Mouse (Mus musculus) erythroblast, embryonic 14.5 days (primary cell): ENCODE data around the gene Gm17651. TPM values are rescaled to one million over a fixed set of nuclear protein-coding genes. Genes with fewer than 3 reads are reported as not detected.

ENCODE experiments used
- H3K27me3 ChIP-seq: 2 replicates; pipeline ENCODE4 v1.6.1; 2012; ENCODE audit warnings: inconsistent platforms; ENCODE audit not compliant: control insufficient read depth
- H3K36me3 ChIP-seq: 2 replicates; pipeline ENCODE4 v1.6.1; 2012; ENCODE audit warnings: mild to moderate bottlenecking, inconsistent platforms; ENCODE audit not compliant: control insufficient read depth
- H3K4me1 ChIP-seq: 2 replicates; pipeline ENCODE4 v1.6.1; 2012; ENCODE audit warnings: inconsistent platforms; ENCODE audit not compliant: control insufficient read depth
- H3K4me3 ChIP-seq: replicated peaks from 2 replicates; pipeline ENCODE3; 2012; ENCODE audit warnings: moderate library complexity, mild to moderate bottlenecking, inconsistent platforms
- H3K9me3 ChIP-seq: 2 replicates; pipeline ENCODE4 v1.6.1; 2012; ENCODE audit warnings: low read length, inconsistent platforms, mixed read lengths; ENCODE audit not compliant: control insufficient read depth
- GATA1 ChIP-seq: IDR thresholded peaks from 2 replicates; pipeline ENCODE4 v1.6.1; 2012; ENCODE audit warnings: low read length, inconsistent platforms, mixed read lengths
- TAL1 ChIP-seq: IDR thresholded peaks from 3 replicates; pipeline ENCODE4 v1.6.1; 2012; ENCODE audit warnings: low read length, inconsistent platforms, mixed read lengths
- polyA plus RNA-seq: library from polyadenylated mRNA; stranded (reverse); fragments of >175 nt; gene quantifications from 2 replicates; pipeline ENCODE4 v1.2.3, GENCODE M21; 2012

The Gm17651 gene
- polyA plus RNA-seq, 1 experiment, result not detected

DNA sequence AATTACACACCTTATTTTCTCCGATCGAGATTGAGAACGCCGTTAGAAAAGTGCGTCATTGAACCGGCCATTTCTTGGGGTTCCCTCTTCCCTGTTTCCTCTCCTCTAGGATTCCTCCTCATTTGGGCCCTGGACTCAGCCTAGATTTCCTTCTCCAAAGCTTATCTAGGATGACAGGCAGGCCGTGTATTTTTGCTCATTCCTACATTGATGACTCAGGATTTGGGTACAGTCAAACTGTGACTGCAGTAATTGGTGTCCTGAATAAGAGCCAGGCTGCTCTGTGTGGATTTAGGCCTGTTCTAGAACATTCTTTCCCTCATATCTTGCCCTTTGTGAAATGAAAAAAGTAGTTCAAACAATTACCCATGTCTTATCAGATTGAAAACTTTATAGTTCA, 14.7 kb downstream of the Gm17651 start:
- Histone ChIP-seq H3K4me1 (peaks cover 29% of the 10 kb centered on the region), H3K4me3 (no peak overlapping the region), H3K36me3 (peaks cover 16% of the 10 kb centered on the region), H3K27me3 (no peaks in the 10 kb centered on the region), H3K9me3 (no peaks in the 10 kb centered on the region; the same call in 1 of the 2 replicates)
- no peak for TF ChIP-seq GATA1
- no peak for TF ChIP-seq TAL1

DNA sequence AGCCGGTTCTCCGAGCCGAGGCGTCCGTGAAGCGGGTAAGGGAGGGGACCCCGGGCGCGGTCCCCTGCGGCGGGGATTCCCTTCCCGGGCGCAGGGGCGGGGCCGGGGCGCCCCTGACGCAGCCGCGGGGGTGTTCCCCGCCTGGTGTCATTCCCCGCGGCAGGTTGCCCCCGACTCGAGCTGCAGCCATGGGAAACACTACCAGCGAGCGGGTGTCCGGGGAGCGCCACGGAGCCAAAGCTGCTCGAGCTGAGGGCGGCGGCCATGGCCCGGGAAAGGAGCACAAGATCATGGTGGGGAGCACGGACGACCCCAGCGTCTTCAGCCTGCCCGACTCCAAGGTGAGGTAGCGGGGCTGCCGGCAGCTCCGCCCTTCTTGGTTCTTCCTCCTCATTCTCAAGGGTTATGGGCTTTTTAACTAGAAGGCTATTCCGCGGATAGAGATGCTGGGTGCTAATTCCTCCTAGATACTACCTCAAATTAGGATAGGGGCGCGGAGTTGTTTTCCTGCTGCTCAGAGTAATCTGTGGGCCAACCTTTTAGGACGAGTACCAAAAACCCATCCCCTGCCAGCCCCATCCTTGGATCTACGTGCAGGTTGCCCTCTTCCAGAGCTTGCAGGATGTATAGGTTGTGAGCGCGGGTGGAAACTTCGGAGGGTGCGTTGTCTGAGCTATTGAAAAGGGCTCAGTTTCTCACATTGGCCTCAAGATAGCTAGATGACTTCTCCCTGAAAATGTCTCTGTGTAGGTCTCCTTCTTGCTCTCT, 15.9 kb downstream of the Gm17651 start:
- peak overlapping the region; percentile 91 for H3K4me3 ChIP-seq
- H3K36me3 ChIP-seq, result peaks cover 10% of the 10 kb centered on the region
- H3K4me1 ChIP-seq, result peaks cover 29% of the 10 kb centered on the region
- TF ChIP-seq GATA1, result no peak
- no peak for TF ChIP-seq TAL1
- no peaks in the 10 kb centered on the region; the same call in 1 of the 2 replicates for H3K9me3 ChIP-seq
- H3K27me3 ChIP-seq, result no peaks in the 10 kb centered on the region

DNA sequence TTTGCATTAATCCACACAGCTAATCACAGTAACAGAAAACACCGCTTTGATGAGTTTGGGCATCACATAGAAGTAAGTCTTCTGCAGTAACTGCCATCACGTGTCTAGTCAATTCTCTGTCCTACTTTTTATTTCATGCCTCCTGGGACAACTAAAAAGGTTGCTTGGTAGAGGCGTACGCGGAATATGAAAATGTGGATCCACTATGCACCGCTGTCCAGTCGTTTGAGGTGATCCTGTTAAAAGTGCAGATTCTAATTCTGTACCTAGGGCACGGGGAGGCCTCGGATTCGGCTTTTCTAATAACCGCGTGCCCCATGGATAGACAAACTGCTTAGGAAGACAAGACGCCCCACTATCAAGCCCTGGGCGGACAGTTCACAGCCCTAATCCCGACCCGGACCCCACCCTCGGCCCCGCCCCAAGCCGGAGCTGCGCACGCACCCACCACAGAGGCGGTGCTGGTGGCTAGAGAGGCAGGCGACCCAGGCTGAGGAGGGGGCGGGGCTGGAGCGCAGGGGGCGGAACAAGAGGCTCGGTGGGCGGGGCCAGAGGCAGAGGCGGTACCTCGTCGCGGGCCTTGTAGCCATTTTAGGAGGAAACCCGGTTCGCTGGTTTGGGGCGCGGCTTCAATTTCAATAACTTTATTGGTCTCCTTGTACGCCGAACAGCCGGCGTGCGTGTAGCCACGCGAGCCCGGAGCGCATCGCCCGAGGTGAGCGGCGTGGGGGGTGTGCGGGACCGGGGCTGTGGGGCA, 16.7 kb downstream of the Gm17651 start, which contains the start of gene Prkab2:
Gene Prkab2, plus strand, starts transcription at position 539 of the 757 bp plus-strand sequence.
- TF ChIP-seq TAL1 (no peak), GATA1 (no peak)
- peak within 1 kb of the TSS; percentile 91 for H3K4me3 ChIP-seq
- H3K4me1 ChIP-seq, result peaks cover 29% of the 10 kb centered on the region
- no peaks in the 10 kb centered on the region for H3K27me3 ChIP-seq
- no peaks in the 10 kb centered on the region; the same call in 1 of the 2 replicates for H3K9me3 ChIP-seq
- peaks cover 4% of the 10 kb centered on the region for H3K36me3 ChIP-seq

DNA sequence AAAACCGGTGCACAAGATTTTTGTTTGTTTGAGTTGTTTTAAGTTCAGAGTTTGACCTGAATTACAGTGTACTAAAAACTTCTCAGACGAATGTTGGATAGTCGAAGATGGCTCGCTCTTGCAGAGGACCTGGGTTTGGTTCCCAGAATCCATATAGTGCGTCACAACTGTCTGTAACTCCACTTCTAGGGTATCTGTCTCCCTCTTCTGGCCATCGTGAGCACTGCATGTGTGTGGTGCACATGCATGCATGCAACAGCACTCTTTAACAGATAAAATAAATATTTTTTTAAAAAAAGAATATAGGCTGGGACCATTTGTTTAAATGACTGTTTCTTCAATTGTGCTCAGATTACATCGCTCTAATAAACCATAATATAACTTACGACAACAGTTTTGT, 19.6 kb downstream of the Gm17651 start:
- TF ChIP-seq TAL1 (no peak), GATA1 (no peak)

DNA sequence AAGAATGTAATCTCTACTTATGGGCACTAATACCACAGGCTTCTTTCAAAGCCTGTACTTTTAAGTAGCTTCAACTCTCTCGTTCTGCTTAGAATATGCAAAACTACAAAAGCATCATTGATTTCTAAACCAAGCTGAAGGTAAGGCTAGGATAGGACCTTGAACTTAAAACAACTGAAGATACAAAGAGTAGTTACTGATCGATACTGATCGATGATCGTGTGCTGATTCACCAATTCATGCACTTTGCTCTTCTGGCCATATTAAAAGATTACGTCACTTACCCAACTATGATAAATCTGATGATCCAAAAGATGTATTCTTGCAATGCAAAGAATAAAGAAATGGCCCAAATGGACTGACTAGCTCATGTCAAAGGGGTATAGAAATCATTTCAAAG, 20.7 kb downstream of the Gm17651 start:
- H3K9me3 ChIP-seq, result no peaks in the 10 kb centered on the region; the same call in 1 of the 2 replicates
- H3K4me1 ChIP-seq, result peaks cover 16% of the 10 kb centered on the region
- TF ChIP-seq GATA1, result no peak
- no peak for TF ChIP-seq TAL1
- no peaks in the 10 kb centered on the region for H3K27me3 ChIP-seq
- no peaks in the 10 kb centered on the region for H3K36me3 ChIP-seq
- no peak overlapping the region for H3K4me3 ChIP-seq

More for the DNA sequence above, 19.6 kb downstream of the Gm17651 start:
- no peak overlapping the region for H3K4me3 ChIP-seq
- H3K4me1 ChIP-seq, result peaks cover 27% of the 10 kb centered on the region
- H3K36me3 ChIP-seq, result no peaks in the 10 kb centered on the region
- no peaks in the 10 kb centered on the region; the same call in 1 of the 2 replicates for H3K9me3 ChIP-seq
- H3K27me3 ChIP-seq, result no peaks in the 10 kb centered on the region

DNA sequence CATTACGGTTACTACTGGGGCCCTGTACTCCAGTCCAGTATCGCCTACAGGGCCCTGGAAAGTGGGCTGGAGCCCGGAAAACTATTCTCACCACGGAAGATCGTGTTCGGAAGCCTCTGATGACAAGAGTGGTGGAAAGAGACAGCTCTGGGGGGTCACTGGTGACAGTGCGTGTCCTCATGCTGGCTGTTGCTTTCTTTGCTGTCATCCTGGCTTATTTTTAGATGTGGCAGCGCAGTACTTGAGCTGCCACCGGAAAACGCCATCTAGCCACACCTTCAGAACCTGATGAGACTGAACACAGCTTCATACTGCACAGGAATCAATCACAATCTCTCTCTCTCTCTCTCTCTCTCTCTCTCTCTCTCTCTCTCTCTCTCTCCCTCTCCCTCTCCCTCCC, 22.9 kb downstream of the Gm17651 start:
- Histone ChIP-seq H3K4me3 (no peak overlapping the region), H3K27me3 (no peaks in the 10 kb centered on the region), H3K36me3 (no peaks in the 10 kb centered on the region), H3K4me1 (no peaks in the 10 kb centered on the region), H3K9me3 (no peaks in the 10 kb centered on the region; the same call in 1 of the 2 replicates)
- no peak for TF ChIP-seq TAL1
- no peak for TF ChIP-seq GATA1

DNA sequence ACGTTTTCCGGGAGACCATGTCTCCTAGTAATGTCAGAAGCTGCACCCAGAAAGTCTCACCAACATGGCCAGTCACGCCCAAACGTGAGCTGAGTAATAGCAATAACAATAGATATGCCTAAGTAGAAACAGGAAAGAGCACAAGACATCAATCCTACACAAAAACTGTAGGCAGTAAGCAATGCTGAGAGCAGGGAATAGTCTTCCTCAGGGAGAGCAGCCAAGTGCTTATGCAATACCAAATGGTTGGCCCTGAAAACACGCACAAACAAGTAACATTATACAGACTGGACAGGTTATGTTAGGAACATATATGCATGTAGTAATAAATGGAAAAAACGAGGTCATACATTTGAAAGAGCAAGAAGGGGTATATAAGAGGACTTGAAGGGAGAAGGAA, 25.0 kb downstream of the Gm17651 start:
- Histone ChIP-seq H3K36me3 (no peaks in the 10 kb centered on the region; the same call in 1 of the 2 replicates), H3K4me1 (no peaks in the 10 kb centered on the region), H3K27me3 (no peaks in the 10 kb centered on the region), H3K9me3 (no peaks in the 10 kb centered on the region; the same call in 1 of the 2 replicates), H3K4me3 (no peak overlapping the region)
- TF ChIP-seq TAL1 (no peak), GATA1 (no peak)

DNA sequence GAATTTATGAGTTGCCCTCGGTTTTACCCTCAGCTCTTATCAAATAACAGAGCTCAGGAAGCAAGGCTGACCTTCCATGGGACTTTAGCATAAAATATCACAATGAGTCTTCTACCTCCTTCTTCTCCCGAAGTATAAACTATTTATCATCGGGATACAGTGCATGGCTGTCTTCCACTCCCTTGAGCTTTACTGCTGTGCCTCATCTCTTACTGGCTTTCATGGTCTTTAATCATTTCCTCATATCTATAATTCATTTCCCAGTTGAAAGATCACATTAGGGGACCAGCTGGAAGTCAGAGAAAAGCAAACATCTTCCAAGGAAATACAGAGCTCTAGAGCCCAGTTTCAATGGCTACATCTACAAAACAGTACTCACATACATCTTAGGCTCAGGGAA, 25.5 kb downstream of the Gm17651 start:
- H3K27me3 ChIP-seq, result no peaks in the 10 kb centered on the region
- no peaks in the 10 kb centered on the region; the same call in 1 of the 2 replicates for H3K36me3 ChIP-seq
- no peaks in the 10 kb centered on the region for H3K9me3 ChIP-seq
- H3K4me1 ChIP-seq, result no peaks in the 10 kb centered on the region
- H3K4me3 ChIP-seq, result no peak overlapping the region
- TF ChIP-seq TAL1 (no peak), GATA1 (no peak)

DNA sequence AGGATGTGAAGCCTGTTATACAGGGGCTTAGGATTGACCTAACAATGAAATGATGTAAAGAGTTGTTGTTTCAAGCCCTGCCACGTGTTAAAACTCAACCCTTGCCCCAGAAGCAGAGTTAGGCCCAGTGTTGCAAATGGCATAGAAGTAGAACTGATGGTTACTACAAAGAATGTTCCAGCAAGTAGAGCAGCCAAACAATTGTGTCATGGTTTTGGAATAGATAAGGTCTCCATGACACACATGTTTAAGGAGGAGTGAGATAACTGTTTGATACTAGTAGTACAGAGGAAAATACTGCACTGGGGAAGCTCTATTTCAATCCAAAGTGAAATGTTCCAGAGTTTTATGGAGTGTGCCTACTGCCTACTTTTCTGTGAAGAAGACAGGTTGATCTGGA, 26.0 kb downstream of the Gm17651 start:
- H3K27me3 ChIP-seq, result no peaks in the 10 kb centered on the region

More for the DNA sequence above, 26.0 kb downstream of the Gm17651 start:
- Histone ChIP-seq H3K36me3 (no peaks in the 10 kb centered on the region; the same call in 1 of the 2 replicates), H3K4me1 (no peaks in the 10 kb centered on the region), H3K4me3 (no peak overlapping the region), H3K9me3 (no peaks in the 10 kb centered on the region)
- TF ChIP-seq GATA1, result no peak
- TF ChIP-seq TAL1, result no peak
